Mouse (Mus musculus): ENCODE results near the gene Chst5.

Chst5 gene

DNA sequence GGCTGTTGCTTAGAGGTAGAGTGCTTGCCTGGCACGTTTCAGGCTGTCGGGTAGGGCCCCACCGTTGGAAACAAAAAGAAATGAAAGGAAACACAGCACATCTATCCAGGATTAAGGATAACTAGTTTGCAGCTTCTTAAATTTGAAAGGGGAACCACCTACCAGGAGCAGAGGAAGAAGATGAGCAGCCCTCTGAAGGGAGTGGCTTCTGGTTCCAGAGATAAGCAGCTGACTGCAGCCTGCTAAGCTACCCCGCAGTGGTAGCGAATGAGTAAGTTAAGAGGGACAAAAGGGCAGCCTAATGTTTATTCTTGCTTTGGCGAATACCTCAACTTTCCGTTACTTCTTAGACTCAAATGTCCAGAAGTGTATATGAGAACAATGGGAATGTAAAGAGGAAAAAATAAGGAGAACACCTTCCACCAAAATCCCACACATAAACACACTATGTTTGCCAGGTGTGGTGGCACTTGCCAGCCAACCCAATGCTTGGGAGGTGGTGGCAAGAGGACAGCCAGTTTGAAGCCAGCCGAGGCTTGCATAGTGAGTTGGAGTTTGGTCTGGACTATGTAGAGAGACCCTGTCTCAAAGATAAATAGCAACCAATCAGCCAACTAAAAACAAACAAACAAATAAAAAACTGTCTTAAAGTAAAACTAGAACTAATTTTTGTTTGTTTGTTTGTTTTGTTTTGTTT lies 19.5 kb upstream of the Chst5 start:
- DNase-seq (ENCODE audit: low spot score in 2 of 2), result no peak

- DNase-seq (ENCODE audit: low spot score in 2 of 2), result no peak
Measured at GRCm38 (mm10) chr8:111924976-111925375, 14.7 kb upstream of the Chst5 start.

DNA sequence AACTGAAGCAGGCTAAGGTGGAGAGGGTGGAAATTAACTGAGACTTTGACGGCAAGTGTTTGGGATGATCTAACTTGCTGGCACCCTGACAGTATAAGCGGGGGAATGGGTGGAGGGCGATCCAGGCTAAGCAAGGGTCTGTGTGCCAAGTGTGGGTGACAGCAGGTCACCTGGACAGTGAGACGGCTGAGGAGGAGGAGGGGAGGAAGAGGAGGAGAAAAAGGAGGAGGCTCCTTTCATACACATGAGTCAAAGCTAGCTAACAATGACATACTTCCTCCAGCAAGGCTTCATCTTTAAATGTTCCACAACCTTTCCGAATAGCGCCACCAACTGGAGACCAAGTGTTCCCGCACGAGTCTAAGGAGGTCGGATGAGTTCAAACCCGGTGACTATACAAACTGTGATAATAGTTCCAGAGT lies 13.1 kb upstream of the Chst5 start:
- DNase-seq (ENCODE audit: low spot score in 2 of 2), result peak; percentile 26 to 43

GRCm38 (mm10) chr8:111920971-111921370 lies 10.7 kb upstream of the Chst5 start:
- no peak for DNase-seq (ENCODE audit: low spot score in 2 of 2)

- DNase-seq (ENCODE audit: low spot score in 2 of 2), result no peak
Measured at GRCm38 (mm10) chr8:111919663-111920062, 9.4 kb upstream of the Chst5 start.

GRCm38 (mm10) chr8:111912860-111913432 lies 2.7 kb upstream of the Chst5 start:
- DNase-seq (ENCODE audit: low spot score in 2 of 2), result peak in 1 of 2 experiments; percentile 11

- DNase-seq (ENCODE audit: low spot score in 2 of 2), result peak; percentile 36 to 37
Measured at GRCm38 (mm10) chr8:111911572-111911971, 1.3 kb upstream of the Chst5 start.

DNA sequence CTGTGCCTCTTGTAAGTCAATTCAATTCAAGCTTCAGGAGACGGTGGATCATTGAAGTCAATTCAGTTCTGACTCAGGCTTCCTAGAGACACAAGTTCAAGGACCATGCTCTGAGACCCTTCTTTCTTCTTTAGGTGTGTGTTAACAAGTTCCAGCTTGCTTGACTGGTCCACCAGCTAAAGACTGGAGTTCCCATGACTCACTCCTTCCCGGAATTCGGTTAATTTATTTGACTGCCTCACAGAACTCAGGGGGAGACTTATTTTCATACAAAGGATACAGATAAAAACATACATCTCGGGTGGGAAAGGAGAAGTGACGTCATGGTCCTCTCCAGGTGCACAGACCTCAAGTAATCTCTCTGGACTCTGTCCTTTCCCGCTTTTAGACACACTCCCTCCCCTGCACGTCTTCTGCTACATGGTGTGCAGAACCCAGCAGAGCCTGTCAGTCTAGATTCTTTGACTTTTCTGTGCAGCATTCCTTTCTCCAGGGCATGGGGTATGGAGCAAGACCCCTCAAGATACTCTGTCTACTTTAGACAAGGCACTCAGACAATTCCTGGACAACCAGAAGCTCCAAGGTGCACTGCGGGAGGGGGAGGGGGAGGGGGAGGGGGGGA lies 4.6 kb downstream of the Chst5 start:
- no peak for DNase-seq (ENCODE audit: low spot score in 2 of 2)

DNA sequence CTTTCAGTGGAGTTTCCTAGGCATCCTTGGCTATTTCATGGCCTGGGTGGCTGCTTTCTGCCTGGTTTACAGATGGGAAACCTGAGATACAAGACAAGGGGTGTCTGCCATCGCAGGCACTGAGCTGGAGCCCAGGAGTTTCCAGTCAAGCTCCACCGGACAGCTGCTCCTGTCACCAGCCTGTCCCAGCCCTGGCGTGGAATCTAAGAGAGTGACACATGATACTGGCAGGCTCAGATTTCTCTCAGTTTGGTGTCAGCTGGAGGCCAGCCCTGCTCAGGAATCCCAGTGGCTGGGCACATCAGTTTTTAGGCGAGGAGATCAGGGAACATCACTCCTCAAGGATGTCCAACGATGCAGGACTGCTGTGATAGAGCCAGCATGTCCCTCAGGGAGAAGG lies 8.2 kb downstream of the Chst5 start:
- DNase-seq (ENCODE audit: low spot score in 2 of 2), result no peak

- no peak for DNase-seq (ENCODE audit: low spot score in 2 of 2)
Measured at GRCm38 (mm10) chr8:111898586-111898985, 11.7 kb downstream of the Chst5 start.

DNA sequence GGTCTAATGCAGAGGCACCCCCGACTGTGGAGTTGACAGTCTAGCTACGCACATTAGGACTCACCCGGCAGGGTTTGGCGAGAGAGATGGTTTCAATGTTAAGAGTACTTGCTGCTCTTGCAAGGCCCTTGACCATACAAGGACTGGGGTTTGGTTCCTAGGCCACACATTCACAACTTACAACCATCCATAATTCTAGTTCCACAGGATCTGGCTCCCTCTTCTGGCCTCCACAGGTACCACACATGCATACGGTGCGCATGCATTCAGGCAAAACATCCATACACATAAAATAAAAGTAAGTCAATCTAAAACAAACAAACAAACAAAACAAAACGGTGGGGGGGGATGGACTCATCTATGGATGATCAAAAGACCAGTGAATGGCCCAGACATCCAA lies 15.3 kb downstream of the Chst5 start:
- DNase-seq (ENCODE audit: low spot score in 2 of 2), result no peak

GRCm38 (mm10) chr8:111892615-111893014 lies 17.6 kb downstream of the Chst5 start:
- no peak for DNase-seq (ENCODE audit: low spot score in 2 of 2)

- DNase-seq (ENCODE audit: low spot score in 2 of 2), result no peak
Measured at GRCm38 (mm10) chr8:111891983-111892382, 18.3 kb downstream of the Chst5 start.

GRCm38 (mm10) chr8:111890911-111891303 lies 19.3 kb downstream of the Chst5 start:
- DNase-seq (ENCODE audit: low spot score in 2 of 2), result no peak

- DNase-seq (ENCODE audit: low spot score in 2 of 2), result no peak
Measured at GRCm38 (mm10) chr8:111889931-111890910, 20.0 kb downstream of the Chst5 start.

DNA sequence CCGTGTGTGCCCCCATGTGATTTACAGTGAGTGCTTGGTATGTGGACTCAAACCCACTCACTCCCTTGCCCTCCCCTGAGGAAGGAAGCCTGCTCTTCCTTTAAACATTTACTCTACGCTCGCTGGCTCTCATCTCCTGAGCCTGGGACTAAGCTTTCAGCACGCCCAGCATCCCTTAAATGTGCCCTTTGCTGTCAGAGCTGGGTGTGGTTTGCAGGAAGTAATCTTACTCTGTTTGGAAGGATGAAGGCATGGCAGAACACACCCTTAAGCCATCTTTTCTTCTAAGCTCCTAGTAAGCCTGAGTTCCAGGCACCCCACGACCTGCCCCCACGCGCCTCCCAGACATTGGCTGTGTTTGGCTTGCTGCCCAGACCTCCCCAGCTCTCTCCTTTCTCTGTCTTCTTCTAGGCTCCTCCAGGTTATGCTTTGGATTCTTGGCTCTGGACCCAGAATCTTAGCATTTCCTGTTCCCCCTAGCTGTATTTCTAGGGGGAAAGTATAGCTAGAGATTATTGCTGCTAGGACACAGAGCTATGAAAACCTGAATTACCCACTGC lies 22.1 kb downstream of the Chst5 start:
- no peak for DNase-seq (ENCODE audit: low spot score in 2 of 2)

DNA sequence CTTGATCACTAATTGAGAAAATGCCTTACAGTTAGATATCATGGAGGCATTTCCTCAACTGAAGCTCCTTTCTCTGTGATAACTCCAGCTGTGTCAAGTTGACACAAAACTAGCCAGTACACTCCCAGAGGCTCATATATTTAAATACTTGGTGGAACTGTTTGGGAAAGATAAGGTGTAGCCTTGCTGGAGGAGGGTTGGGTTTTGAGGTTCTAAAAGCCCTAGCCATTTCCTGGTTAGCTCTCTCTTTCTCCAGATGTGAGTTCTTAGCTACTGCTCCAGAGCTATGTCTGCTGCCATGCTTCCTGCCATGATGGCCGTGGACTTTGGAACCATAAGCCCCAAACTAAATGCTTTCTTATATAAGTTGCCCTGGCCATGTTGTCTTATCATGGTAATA lies 22.8 kb downstream of the Chst5 start:
- DNase-seq (ENCODE audit: low spot score in 2 of 2), result no peak

DNA sequence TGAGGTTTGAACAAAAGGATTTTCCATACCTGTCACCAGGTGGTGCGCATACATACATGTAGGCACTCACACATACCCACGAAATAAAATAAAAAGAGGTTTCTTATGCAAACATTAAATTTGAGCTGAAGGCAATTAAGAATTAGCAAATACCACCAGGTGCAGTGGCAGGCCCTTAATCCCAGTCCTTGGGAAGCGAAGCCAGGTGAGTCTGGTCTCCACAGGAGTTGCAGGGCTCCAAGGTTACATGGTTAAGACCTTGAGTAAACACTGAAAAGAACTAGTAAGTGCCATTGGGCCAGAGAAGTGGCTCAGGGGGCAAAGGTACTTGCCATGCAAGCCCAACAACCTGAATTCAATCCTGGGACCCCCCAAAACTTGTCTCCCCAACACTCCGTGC lies 26.6 kb downstream of the Chst5 start:
- no peak for DNase-seq (ENCODE audit: low spot score in 2 of 2)

- peak; percentile 25 to 34 for DNase-seq (ENCODE audit: low spot score in 2 of 2)
Measured at GRCm38 (mm10) chr8:111881591-111881990, 28.7 kb downstream of the Chst5 start.

DNA sequence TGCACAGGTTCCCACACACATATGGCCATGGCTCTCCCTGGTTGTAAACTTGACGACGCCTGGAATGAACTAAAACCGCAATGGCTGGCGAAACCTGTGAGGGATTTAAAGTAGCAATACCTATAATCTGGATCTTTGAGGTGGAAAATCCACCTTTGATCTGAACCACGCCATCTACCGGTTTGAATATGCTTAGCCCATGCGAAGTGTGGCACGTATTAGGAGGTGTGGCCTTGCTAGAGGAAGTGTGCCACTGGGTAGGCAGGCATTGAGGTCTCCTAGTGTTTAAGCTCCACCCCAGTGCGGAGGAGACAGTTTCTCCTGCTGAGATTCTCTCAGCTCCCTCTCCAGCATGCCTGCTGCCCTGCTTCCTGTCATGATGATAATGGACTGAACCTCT lies 32.5 kb downstream of the Chst5 start:
- no peak for DNase-seq (ENCODE audit: low spot score in 2 of 2)

DNA sequence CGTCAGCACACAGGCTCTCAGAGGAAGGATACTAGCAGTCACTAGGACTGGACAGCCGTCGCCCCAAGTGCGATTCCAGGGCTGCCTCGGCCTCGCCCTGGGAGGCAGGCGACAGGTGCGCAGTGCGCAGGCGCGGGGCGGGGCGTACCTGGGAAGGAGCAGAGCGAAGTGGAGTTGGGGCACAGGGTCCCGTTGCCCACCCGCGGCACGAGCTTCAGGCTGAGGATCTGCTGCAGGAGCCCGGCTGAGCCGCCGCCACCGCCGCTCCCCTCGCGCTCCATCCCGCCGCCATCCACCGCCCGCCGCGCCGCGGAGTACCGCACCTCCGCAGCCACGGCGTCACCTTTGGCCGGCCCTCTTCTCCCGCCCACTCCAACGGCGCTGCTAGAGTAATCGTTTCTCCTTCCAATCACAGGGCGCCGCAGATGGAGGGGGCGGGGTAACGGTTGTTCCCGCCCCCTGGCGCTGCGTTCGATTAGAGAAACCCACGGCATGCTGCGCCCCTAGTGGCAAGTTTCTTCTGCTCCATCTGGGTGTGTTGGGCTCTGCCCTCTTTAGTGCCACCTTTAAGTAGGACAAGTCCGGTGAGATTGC lies 33.8 kb downstream of the Chst5 start, which contains the start of gene Tmem170:
Gene Tmem170, minus strand, starts transcription at position 396 of the 594 bp plus-strand sequence.
- DNase-seq (ENCODE audit: low spot score in 2 of 2), result peak; percentile 97 to 99
